Mouse (Mus musculus): ENCODE results near the gene Pld5. TPM values are rescaled to one million over a fixed set of nuclear protein-coding genes. Genes with fewer than 3 reads are reported as not detected.

The Pld5 gene
- total RNA-seq, 2 experiments from 2014 or later: 1.3 to 2.1 TPM

DNA sequence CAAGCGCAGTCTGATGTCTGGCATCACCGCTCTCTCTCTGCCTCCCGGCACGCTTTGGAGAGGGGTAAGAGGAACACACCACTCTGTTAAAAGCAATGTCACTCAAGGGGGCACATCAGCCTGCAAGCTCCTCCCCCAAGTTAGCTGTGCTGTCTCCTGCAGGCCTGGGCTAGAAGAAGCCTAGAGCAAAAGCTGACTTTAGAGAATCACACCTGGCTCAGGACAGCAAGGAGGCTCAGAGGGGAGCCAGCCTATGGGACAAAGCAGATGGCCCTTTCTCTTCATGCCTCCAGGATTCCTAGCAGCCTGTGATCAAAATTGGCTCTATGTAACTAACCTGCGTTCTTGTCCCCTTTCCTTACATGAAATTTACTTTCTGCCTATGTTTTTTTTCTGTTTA is 107.3 kb downstream of the Pld5 start:
- no peak for DNase-seq (ENCODE audit: low spot score in 2 of 2)

DNA sequence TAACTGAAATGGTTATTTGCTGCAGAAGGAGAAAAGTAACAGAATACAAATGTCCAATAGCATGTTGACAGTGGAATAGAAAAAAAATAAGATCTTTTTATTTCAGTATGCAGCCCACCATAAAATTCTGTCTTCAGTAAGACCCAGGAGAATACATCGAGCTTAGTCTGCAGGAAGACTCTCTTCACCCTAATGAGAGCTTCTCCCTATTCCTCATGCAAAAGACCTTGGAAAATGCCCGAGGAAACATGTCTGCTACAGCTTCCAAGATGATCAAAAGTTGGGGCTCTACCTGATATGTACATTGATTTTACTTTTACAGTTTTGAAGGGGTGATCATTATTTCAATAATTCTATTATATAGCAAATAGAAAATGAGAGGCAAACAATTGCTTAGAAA is 108.0 kb downstream of the Pld5 start:
- DNase-seq (ENCODE audit: low spot score in 2 of 2): no peak

DNA sequence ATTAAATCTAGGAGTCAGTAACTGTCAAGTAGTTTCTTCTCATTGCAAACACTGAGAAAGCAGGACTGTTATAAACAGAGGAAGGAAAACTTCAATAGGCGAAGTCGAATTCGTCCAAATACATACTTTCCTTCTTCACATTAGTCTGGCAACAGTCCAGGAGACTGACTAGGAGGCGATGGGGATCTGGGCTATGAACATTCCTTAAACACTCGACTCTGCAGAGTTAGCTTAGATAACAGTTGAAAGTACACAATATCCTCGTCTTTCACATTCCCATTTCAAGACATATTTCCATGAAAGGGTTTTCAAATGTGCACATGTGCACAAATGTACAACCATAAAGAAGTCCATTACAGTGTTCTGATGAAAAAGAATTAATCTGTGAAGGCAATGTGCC is 129.8 kb downstream of the Pld5 start:
- DNase-seq (ENCODE audit: low spot score in 2 of 2): no peak

DNA sequence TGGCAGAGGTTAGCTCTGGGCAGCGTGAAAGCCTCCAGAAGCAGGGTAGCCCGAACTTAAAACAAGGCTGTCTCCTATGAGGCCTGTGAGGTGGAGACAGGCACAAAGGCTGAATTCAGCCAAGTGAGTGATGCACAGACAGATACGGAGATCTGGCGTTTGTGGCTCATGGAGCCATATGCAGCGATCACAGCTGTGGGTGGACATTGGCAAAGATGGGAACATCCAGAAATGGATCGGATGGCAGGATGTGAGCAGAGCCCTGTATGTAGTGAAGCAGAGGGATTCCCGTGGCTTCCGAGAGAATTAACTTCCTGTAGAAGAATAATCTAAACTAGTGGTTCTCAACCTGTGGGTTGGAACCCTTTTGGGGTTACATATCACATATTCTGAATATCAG is 140.7 kb downstream of the Pld5 start:
- DNase-seq (ENCODE audit: low spot score in 2 of 2): no peak

DNA sequence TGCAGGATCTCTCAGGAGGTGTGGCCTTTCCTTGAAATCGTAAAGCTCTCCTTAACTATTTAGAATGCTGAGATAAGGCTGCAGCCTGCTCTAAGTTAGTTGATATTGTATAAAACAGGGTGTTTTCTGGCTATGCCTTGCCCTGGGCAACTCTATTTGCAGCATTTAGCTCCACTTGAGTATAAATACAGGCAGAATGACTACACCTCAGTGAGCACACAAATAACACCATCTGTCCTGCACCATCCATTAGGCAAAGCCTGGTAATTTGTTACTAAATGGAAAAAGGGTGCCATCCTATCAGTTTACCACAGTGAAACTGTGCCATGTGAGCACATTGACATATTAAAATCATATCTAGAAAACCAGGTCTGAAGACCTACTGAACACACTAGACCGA is 149.3 kb downstream of the Pld5 start:
- DNase-seq (ENCODE audit: low spot score in 2 of 2): no peak

DNA sequence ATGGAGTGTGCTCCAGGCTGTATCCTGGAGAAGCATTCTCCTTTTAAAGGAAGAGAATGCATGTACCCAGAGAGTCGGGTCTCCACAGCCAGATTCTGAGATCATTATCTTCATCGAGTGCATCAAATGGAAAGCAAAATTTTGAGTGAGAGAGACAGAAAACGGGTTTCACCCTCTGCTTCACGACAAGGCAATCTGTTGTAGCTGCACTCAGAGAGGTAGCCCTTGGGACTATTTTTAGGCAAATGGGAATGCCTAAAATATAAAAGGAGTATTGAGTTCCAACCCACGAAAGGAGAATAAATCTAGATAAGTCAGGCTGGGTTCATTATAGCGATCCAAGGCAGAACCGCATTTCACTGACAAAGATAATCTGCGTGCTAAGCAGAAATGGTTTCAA is 150.7 kb downstream of the Pld5 start:
- DNase-seq (ENCODE audit: low spot score in 2 of 2): no peak

DNA sequence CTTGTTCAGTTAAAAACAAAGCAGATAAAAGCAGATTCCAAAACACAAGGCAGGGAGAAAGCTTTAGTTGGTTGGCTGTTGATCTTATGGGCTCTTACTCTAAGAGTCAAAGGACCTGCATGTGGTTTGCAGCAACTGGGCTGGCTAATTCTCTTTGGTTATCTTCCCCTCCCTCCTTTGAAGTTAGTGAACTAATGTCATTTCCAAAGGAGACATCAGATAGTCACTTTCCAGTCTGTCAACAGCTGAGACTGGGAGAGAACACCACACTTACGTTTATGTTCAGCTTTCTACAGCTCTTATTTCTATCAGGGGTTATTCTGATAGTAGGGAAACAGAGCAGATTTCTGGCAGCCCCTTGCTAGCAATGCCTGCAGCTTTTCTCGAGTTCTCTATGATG is 151.3 kb downstream of the Pld5 start:
- DNase-seq (ENCODE audit: low spot score in 2 of 2): no peak

DNA sequence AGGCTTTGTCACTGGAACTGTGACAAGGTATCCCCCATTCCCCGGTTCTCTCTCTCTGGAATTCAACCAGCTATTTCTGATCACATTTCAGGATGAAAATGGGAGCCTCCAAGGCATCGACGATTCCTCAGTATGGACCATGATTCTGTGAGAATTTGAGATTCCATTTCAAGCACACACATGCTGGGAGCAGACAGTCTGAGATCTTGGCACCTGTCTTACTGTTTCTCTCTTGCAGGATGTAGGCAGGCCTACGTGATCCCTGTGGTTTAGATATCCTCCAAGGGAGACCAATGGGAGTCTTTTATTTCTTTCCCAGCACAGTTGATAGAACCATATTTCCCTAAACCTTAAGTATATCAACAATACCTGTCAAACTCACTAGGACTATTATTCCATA is 159.5 kb downstream of the Pld5 start:
- DNase-seq (ENCODE audit: low spot score in 2 of 2): no peak

DNA sequence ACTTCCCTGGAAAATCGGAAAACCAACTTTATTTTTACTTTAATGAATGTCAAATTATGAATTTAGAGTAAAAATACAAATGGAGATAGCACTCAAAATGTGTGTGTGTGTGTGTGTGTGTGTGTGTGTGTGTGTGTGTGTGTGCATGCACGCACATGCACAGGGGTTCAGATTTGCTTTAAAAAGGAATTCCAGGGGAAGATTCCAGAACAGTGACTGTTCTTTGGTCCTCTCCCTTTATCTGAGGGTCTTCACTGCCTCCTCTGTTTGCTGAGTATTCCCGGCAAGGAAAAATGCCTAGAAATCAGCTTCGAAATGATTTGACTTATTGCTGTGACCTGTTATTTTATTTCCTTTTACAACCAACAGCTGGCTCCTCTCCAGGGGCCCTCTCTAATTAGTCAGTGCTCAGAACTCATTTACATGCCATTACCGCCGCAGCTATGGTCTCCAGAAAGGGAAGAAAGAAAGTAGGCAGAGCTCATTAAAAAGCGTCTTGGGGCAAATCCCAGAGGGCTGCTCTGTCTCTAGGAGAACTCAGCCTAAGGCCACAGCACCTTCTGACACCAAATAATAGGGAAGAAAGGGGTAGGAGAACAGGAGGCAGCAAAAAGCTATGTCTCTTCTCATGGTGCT is 176.3 kb downstream of the Pld5 start:
- DNase-seq (ENCODE audit: low spot score in 2 of 2): peak; percentile 27 to 49

DNA sequence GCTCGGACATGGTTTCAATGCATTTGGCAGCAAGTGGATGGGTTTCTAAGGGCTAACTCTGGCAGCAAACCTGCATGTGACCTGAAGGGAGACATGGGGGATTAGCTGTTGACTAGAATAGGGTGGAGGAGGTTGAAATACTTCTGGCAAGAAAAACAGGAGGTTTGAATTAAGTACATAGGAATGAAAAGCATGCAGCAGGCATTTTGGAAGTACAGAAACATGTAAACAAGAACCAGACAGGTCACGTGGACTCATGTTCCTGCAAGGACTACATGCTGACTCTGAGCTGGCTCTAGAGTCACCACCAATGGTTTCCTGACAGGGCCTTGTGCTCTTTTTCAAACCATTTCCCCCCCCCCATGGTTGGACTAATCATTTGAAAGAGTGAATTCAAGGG is 183.0 kb downstream of the Pld5 start:
- no peak for DNase-seq (ENCODE audit: low spot score in 2 of 2)

DNA sequence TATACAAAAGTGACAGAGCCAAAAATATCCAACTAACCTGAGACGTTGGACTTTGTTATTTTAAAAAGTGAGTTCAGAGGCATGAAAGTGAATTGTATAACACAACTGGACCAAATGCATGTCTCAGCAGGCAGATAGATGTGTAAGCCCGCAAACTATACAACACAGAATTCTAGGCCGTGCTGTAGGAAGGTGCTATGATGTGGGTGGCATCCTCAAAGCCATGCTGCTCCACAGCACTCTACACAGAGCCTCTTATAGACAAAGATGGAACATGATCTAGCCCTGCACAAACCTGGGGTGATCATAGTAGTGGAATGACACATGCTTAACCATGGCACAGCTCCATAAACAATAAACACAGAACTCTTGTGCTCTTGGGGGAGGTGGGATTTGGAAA is 185.7 kb downstream of the Pld5 start:
- DNase-seq (ENCODE audit: low spot score in 2 of 2): no peak

DNA sequence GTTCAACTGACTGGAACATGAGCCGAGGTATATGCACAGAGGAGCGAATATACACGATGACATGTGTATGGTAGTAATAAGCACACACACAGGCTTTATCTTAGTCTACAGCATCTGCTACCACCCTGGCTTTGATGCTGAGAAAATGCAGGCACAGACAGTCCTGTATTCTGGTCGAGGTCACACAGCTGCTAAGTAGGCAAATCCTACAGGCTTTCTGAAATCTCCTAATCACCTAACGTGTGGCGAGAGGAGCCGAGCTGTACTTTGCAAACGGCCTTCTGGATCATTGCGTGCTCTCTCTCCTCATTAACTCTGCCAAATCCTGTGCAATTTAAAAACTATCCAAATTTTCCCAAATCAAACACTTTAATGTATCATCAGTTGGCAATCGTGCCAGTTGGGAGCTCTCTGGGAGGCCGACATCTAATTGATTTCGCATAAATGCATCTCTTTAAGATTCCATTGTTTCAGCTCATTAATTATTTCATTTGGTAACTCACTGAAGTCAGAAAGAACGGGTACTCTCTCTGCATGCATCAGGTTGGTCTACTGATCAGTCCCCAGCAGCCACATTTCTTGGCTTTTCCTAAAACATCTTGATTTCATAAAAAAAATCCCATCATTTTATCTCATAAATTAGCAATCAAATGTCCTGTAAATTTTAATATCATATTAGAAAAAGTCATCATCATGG is 189.0 kb downstream of the Pld5 start:
- DNase-seq (ENCODE audit: low spot score in 2 of 2): no peak

DNA sequence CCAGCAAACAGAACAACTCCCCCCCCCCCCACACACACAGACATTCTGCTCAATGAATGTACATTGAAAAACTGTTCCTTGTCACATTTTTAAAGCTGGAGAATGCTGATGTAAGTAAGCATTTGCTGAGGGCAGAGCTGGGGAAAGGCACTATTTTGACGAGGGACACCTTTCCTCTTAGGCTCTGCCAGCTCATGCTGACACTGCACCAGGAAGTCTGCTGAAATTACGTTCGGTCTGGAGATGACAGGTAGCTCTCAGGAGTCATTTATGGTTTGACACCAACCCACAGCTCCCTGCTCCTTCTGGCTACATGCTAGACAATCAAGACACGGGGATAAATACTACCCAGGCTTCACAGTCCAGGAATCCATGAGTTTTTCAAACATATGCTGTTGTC is 192.8 kb downstream of the Pld5 start:
- DNase-seq (ENCODE audit: low spot score in 2 of 2): no peak

DNA sequence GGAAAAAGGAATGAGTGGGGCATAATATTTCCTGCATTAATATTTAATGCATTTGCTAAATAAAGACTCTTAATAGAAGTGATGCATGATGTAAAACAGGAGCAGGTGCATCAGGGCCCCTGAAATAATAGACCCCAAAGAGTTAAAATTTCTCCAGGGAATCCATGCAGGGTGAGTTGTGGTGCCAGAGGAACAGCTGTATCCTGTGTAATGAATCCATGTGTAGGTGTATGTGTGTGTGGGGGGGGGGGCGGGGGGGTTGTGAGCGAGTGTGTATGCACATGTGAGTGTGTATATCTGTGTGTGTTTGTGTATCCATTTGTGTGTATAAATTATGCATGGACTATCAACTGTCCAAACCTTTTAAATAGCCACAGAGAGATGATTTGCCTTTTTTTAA is 194.1 kb downstream of the Pld5 start:
- no peak for DNase-seq (ENCODE audit: low spot score in 2 of 2)

DNA sequence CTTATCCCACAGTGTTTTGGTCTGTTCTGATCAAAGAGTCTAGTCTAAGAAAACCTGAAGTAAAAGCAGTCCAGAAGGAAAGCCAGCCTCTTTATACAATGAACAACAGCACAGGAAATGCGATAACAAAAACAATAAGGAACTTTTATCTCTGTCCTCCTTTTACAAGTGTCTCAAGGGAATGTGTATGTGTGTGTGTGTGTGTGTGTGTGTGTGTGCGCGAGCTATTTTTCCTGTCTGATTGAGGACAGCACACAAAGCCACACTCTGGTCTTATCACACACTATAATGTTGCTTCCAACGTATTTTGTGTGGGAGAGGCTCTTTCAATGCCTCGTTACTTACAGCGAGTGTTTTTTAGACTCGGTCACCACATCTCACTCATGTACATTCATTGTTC is 196.7 kb downstream of the Pld5 start:
- no peak for DNase-seq (ENCODE audit: low spot score in 2 of 2)

DNA sequence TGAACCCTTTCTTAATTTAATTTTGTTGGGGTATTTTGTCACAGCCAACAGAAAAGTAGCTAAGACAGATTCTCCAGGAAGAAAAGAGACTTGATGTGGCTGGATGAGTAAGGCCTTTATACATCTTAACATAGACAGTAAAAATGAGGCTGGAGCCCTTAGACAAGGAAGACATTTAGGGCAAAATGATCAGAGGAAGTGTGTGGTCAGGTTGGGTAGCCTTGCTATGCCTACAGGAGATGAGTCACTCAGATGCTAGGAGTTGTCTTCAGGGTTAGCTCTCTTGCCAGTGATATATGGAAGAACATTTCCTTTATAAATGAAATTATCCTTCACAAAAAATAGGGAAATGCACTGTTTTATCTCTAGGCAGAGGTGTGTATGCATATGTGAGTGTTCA is 198.3 kb downstream of the Pld5 start:
- DNase-seq (ENCODE audit: low spot score in 2 of 2): no peak

DNA sequence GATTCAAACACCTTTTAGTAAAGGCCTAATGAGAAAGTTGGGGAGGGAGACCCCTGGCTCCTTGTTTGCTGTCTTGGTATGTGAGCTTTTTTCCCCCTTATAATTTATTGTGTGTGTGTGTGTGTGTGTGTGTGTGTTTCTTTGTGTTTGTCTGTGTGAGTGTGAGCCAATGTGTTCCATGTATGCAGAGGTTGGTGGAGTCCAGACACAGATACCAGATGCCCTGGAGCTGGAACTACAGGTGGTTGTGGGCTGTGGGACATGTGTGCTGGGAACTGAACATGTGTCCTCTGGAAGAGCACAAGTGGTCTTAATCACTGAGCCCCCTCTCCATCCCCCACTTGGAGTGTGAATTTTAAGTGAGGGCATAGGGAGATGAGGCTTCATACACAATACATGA is 199.3 kb downstream of the Pld5 start:
- DNase-seq (ENCODE audit: low spot score in 2 of 2): no peak

DNA sequence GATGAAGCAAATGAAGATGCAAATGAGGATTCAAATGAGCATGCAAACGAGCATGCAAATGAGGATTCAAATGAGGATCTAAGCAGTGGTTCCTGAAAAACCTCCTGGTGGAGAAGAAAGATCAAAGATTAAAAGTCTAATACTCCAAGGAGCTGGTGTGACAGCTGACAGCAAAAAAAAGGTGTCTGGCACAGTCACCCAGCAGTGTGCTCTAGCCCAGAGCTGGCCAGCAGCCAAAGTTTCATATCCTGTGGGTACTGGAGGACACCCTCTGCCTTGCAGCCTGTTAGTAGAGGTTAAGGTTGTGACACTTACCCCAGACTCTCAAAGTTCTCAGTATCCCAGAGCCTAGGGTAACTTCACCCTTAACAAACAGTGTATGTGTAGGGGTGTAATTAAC is 199.7 kb downstream of the Pld5 start:
- peak; percentile 26 to 34 for DNase-seq (ENCODE audit: low spot score in 2 of 2)

DNA sequence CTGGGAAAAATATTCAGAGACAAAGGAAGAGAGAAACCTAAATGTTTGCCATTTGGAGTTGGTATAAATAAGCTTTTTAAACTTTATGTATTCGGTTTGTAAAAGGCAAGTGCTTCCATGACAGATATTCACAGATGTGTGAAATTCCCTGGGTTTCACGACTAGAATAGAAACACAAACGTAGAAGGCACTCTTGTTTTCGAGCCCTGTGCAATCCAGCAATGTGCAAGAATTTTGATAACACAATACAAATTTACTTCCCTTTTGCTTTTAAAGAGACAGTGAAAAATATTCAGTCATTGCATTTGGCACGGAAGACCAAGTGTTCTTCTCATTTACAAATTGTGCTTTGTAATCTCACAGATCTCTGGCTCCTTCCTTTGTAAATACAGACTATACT is 200.6 kb downstream of the Pld5 start:
- no peak for DNase-seq (ENCODE audit: low spot score in 2 of 2)

DNA sequence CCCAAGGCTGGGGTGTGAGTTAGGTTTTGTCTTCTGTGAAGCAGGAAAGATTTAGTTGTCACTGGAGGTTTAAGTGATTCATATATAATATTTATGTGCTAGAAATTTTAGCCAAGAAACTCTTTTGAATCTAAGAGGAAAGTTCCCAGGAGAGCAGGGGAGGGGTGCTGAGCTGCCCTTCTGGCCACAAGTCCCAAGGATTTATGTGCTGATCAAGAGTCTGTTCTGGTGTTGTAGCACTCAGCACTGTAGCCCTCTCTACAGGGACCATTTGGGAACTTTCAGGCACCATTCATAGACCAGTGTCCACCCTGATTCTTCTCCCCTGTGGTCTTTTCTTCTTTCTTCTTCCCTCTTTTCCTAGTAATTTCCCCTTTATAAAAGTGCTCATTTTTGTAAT is 209.8 kb downstream of the Pld5 start:
- no peak for DNase-seq (ENCODE audit: low spot score in 2 of 2)

DNA sequence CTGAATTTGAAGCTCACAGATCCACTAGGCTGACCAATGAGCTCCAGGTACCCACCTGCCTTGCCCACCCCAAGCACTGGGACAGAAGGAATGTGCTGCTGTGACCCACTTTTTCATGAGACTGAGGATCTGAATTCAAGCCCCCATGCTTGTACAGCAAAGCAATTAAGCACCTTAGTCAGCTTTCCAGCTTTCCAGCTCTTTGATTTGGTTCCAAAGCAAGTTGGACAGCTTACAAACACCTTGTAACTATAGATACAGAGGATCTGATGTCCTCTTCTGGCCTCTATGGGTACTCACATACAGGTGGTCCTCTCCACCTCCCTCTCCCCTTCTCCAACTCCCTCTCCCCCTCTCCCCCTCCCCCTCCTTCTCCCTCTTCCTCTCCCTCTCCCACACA is 210.6 kb downstream of the Pld5 start:
- no peak for DNase-seq (ENCODE audit: low spot score in 2 of 2)

DNA sequence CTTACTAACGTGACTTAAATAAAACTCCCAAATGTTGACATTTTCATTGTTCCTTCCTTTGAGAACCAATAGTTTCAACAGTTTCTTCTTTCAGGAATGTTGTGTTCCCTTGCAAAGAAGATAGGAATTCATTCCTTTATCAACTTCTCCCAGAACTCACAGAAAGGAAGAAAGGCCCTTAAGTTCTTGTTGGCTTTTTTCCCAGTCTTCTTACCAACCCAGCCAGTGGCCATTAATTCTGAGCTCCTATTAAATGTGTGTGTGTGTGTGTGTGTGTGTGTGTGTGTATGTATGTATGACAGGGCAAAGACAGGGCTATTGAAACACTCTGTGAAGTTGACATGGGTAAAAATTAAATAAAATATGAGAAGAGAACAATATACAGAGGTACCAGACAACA is 221.5 kb downstream of the Pld5 start:
- no peak for DNase-seq (ENCODE audit: low spot score in 2 of 2)

DNA sequence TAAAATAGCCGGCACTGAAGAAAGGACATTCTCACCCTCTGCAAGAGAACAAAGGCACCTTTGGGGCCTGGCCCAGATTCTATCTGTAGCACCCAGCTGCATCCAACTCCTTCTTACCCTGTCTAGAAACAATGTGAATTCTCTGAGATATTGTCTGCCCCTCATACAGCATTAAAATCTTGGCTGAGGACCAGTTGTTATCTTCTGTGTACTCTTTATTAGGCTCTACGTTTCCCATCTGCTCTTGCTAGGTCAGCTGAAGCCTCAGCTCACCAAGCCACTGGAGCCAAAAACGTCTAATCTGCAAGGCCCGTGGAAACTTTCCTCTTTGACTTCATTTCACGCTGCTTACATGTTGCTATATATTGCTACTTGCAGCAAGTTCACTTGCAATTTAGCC is 228.1 kb downstream of the Pld5 start:
- no peak for DNase-seq (ENCODE audit: low spot score in 2 of 2)
